8 mouse cellular contexts compared by ENCODE assay signal in the genomic region with DNA sequence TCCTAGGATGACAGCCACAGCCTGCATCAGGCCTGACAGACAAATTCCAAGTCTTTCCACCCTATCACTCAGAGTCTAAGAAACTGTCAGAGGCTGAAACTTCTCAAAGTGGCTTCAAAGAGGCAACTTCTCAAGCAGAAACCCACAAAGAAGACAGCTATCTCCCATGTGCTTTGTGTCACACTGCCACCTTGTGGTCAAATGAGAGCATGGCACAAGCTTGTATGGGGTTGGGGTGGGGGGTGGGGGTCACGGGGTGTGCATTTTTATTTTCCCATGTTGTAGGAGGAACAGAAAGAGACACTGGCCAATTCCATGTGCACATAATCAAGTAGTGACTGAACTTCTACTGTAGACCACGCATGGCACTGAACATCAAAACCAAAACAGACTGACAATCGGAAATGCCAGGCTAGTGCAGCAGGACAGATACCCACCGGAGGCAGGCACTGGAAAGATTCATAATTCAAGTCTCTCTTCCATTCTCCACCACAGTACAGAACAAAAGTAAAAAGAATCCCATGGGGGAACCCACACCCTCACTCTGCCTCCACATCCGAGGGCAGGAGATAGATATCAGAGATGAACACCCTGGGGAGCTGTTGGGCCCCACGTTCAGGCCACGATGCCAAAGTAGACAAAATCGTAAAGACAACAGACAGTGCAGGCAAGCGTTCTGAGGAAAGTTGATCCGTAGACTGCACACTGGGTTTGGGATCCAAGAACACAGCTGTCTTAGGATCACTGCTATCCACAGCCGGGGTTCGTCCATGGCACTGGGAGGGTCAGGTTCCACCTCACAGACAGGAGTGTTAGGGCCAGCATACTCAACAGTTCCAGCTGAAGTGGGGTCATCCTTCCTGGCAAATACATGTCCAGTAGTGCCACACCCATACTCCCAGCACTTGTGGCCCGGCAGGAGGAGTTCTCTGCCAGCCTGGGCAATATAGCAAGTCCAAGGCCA. TPM values are rescaled to one million over a fixed set of nuclear protein-coding genes. Genes with fewer than 3 reads are reported as not detected.
DNase-seq lines count a peak whose midpoint lies in the region; ATAC-seq and TF ChIP-seq lines count a peak whose summit lies in the region.

No protein-coding gene starts in this region.

- no peak for DNase-seq in layer of hippocampus, adult 2 months (ENCODE audit: low spot score in 2 of 2)
- no peak for DNase-seq in layer of hippocampus, adult 11-12 months (ENCODE audit: low spot score)
- peak; percentile 56 for DNase-seq in c-Kit-positive CD71-positive TER-119-positive erythroid progenitor cells, embryonic 14.5 days (ENCODE audit: low spot score)
- DNase-seq in gastrocnemius, adult 8-10 months (ENCODE audit: low spot score in 2 of 2), result peak; percentile 37 to 42
- no peak for DNase-seq in ovary, postnatal 36 days (ENCODE audit: low spot score)

- H3K36me3 ChIP-seq in intestine, embryonic 16.5 days (ENCODE audit: control insufficient read depth, insufficient read depth, low read length), result peaks cover 6% of the 10 kb centered on the region
- peaks cover 22% of the 10 kb centered on the region; the same call in 1 of the 2 replicates for H3K36me3 ChIP-seq in stomach, embryonic 15.5 days

- peak; percentile 83 for TF ChIP-seq CTCF in layer of hippocampus, adult 2 months (conservative IDR thresholded peaks at IDR 0.05)

- WGBS in intestine, embryonic 16.5 days, result 51% methylated on average over 13 of the region's 13 CpGs
- WGBS in stomach, embryonic 15.5 days, result 51% methylated on average over 13 of the region's 13 CpGs

- H3K4me3 ChIP-seq in layer of hippocampus, adult 2 months, result no peak overlapping the region
- H3K4me3 ChIP-seq in intestine, embryonic 16.5 days (ENCODE audit: low read length), result no peak overlapping the region
- no peak overlapping the region for H3K4me3 ChIP-seq in stomach, embryonic 15.5 days (replicated peaks)

- H3K27me3 ChIP-seq in intestine, embryonic 16.5 days (replicated peaks; ENCODE audit: control insufficient read depth, insufficient read depth, low read length), result no peaks in the 10 kb centered on the region
- H3K27me3 ChIP-seq in stomach, embryonic 15.5 days (replicated peaks), result no peaks in the 10 kb centered on the region

- peaks cover 36% of the 10 kb centered on the region for H3K4me1 ChIP-seq in intestine, embryonic 16.5 days (ENCODE audit: control insufficient read depth, insufficient read depth, low read length)
- peaks cover 26% of the 10 kb centered on the region for H3K4me1 ChIP-seq in stomach, embryonic 15.5 days

- no peak overlapping the region for H3K4me2 ChIP-seq in intestine, embryonic 16.5 days (ENCODE audit: low read depth, low read length)
- H3K4me2 ChIP-seq in stomach, embryonic 15.5 days, result no peak overlapping the region

- peak; percentile 34 for ATAC-seq in intestine, embryonic 16.5 days
- ATAC-seq in megakaryocyte-erythroid progenitor cell, adult 5-6 weeks (replicated peaks; ENCODE audit: low FRiP score, low TSS enrichment, poor library complexity, severe bottlenecking), result peak; percentile 65
- no peak for ATAC-seq in stomach, embryonic 15.5 days (ENCODE audit: insufficient read depth, low FRiP score, low read depth)

- no peaks in the 10 kb centered on the region for H3K9me3 ChIP-seq in intestine, embryonic 16.5 days (ENCODE audit: control insufficient read depth, low read length)
- H3K9me3 ChIP-seq in stomach, embryonic 15.5 days, result no peaks in the 10 kb centered on the region

- H3K27ac ChIP-seq in layer of hippocampus, adult 2 months, result no peak overlapping the region
- H3K27ac ChIP-seq in intestine, embryonic 16.5 days (ENCODE audit: low read length), result no peak overlapping the region; the same call in 1 of the 2 replicates
- peak overlapping the region; percentile 4; the same call in 1 of the 2 replicates for H3K27ac ChIP-seq in stomach, embryonic 15.5 days

- H3K9ac ChIP-seq in intestine, embryonic 16.5 days (ENCODE audit: low read depth, low read length), result no peak overlapping the region
- no peak overlapping the region for H3K9ac ChIP-seq in stomach, embryonic 15.5 days

RNA-seq across cellular contexts. Expression of gene Mapkapk2, which starts 37.1 kb away (rescaled TPM):
- 10 to 100 TPM; 28.4 to 29.4 TPM for total RNA-seq in layer of hippocampus, adult 2 months (2021)
- total RNA-seq in gastrocnemius, adult 8-10 months (2022), result 100 to 1,000 TPM; 215 to 257 (median 231) TPM
- 13.1 and 23.5 TPM in 2 replicates for polyA plus RNA-seq in intestine, embryonic 16.5 days (2015; fragmentation: Nextera tagmentation; extraction: Ambion mirVana)
- 43.1 and 46.2 TPM in 2 replicates for total RNA-seq in megakaryocyte-erythroid progenitor cell, adult 5-6 weeks (2014; fragmentation: Nextera tagmentation)
- 37.1 and 42.6 TPM in 2 replicates for total RNA-seq in megakaryocyte-erythroid progenitor cell, adult 5-6 weeks (2017)
- polyA plus RNA-seq in stomach, embryonic 15.5 days (2015; fragmentation: Nextera tagmentation; extraction: Ambion mirVana), result 45.8 and 49.5 TPM in 2 replicates

RNA-seq across cellular contexts. Expression of gene Il10, which starts 40.9 kb away (rescaled TPM):
- not detected for total RNA-seq in layer of hippocampus, adult 2 months (2021)
- not detected for total RNA-seq in gastrocnemius, adult 8-10 months (2022)
- polyA plus RNA-seq in intestine, embryonic 16.5 days (2015; fragmentation: Nextera tagmentation; extraction: Ambion mirVana), result not detected in 2 replicates
- total RNA-seq in megakaryocyte-erythroid progenitor cell, adult 5-6 weeks (2014; fragmentation: Nextera tagmentation), result not detected in 2 replicates
- total RNA-seq in megakaryocyte-erythroid progenitor cell, adult 5-6 weeks (2017), result not detected in 2 replicates
- polyA plus RNA-seq in stomach, embryonic 15.5 days (2015; fragmentation: Nextera tagmentation; extraction: Ambion mirVana), result not detected in 2 replicates

Comparison
In these comparisons a context has a peak if more than half of its experiments do, and no peak if none do; other contexts are left out.
1. DNase-seq: peak in c-Kit-positive CD71-positive TER-119-positive erythroid progenitor cells, embryonic 14.5 days (single experiment) and gastrocnemius, adult 8-10 months (2 of 2); none in layer of hippocampus, adult 2 months (0 of 2), layer of hippocampus, adult 11-12 months (single experiment) and ovary, postnatal 36 days (single experiment).
2. RNA of gene Mapkapk2, which starts 37.1 kb away (total RNA-seq): 215 to 257 TPM in gastrocnemius, adult 8-10 months; 37.1 to 46.2 TPM in megakaryocyte-erythroid progenitor cell, adult 5-6 weeks and 28.4 to 29.4 TPM in layer of hippocampus, adult 2 months; every median in the first group is over 4 times any median in the second.